Mouse (Mus musculus) forebrain, embryonic 11.5 days (tissue): ENCODE measurements at regions not wholly inside any gene's neighbourhood (a gene's known extent, or its start where the extent isn't known, plus 50 kb on each side); places are given as distances from the start of the nearest gene placed in this dataset.
"Not testable (repeated sequence)": the region's sequence is repeated elsewhere in the genome, so short reads cannot be mapped to it uniquely, and the experiment has no call there.

Source experiments
- ATAC-seq: fragments of 200-750 bp; cut with Nextera tagmentation; replicated peaks from 2 replicates; pipeline ENCODE4 v1.8.0; 2017; ENCODE audit warnings: moderate TSS enrichment; ENCODE audit not compliant: low FRiP score
- DNase-seq: peaks from one replicate; pipeline ENCODE4 v3.0.0-alpha.2; 2017; ENCODE audit warnings: low spot score
- H3K27ac ChIP-seq: fragments of 300-500 bp; sonication (generic); 2 replicates; pipeline ENCODE4 v1.5.1; 2014; ENCODE audit warnings: low read depth, low read length
- H3K27me3 ChIP-seq: fragments of 300-500 bp; sonication (generic); 2 replicates; pipeline ENCODE4 v1.6.1; 2014; ENCODE audit warnings: mild to moderate bottlenecking, low read length, mixed read lengths; ENCODE audit not compliant: control insufficient read depth, insufficient read depth
- H3K36me3 ChIP-seq: fragments of 300-500 bp; sonication (generic); 2 replicates; pipeline ENCODE4 v1.6.1; 2014; ENCODE audit warnings: mild to moderate bottlenecking, low read length, moderate library complexity, mixed read lengths; ENCODE audit not compliant: control insufficient read depth, insufficient read depth
- H3K4me1 ChIP-seq: fragments of 300-500 bp; sonication (generic); replicated peaks from 2 replicates; pipeline ENCODE4 v1.6.1; 2014; ENCODE audit warnings: low read length, mixed read lengths; ENCODE audit not compliant: control insufficient read depth, insufficient read depth
- H3K4me2 ChIP-seq: fragments of 300-500 bp; sonication (generic); 2 replicates; pipeline ENCODE4 v1.6.1; 2014; ENCODE audit warnings: low read depth, mild to moderate bottlenecking, low read length, moderate library complexity, mixed read lengths; ENCODE audit not compliant: severe bottlenecking
- H3K4me3 ChIP-seq: fragments of 300-500 bp; sonication (generic); 2 replicates; pipeline ENCODE4 v1.5.1; 2014; ENCODE audit warnings: low read depth, low read length
- H3K9ac ChIP-seq: fragments of 300-500 bp; sonication (generic); 2 replicates; pipeline ENCODE4 v1.6.1; 2014; ENCODE audit warnings: low read length
- H3K9me3 ChIP-seq: fragments of 300-500 bp; sonication (generic); 2 replicates; pipeline ENCODE4 v1.6.1; 2016; ENCODE audit warnings: low read length, mixed read lengths; ENCODE audit not compliant: control insufficient read depth
- WGBS: fragments of 180-500 bp; shearing (Covaris S2); extraction: QIAGEN DNeasy Blood & Tissue Kit; methylation state at CpG from one replicate; pipeline ENCODE4 v1.1.7; 2014; 5-methylcytosine and 5-hydroxymethylcytosine counted together

GRCm38 (mm10) chr16:8914183-8914582 lies 84.3 kb downstream of the 1810013L24Rik start:
- H3K4me1 ChIP-seq, H3K9me3 ChIP-seq, H3K27me3 ChIP-seq, H3K36me3 ChIP-seq, H3K4me3 ChIP-seq, ATAC-seq, H3K27ac ChIP-seq, H3K9ac ChIP-seq, H3K4me2 ChIP-seq, DNase-seq: not testable (repeated sequence)
- WGBS = 54% methylated on average over 1 of the region's 1 CpGs

GRCm38 (mm10) chr16:8916091-8916490 lies 86.2 kb downstream of the 1810013L24Rik start:
- Histone ChIP-seq H3K27ac (no peak overlapping the region), H3K4me3 (no peak overlapping the region), H3K9me3 (no peaks in the 10 kb centered on the region), H3K27me3 (no peaks in the 10 kb centered on the region), H3K36me3 (no peaks in the 10 kb centered on the region), H3K4me1 (no peaks in the 10 kb centered on the region), H3K9ac (no peak overlapping the region), H3K4me2 (no peak overlapping the region)
- 66% methylated on average over 7 of the region's 7 CpGs for WGBS
- DNase-seq = no peak
- no peak for ATAC-seq

GRCm38 (mm10) chr16:8918741-8919535 lies 89.0 kb downstream of the 1810013L24Rik start:
- no peak for ATAC-seq
- no peak for DNase-seq
- no peak overlapping the region for H3K9ac ChIP-seq
- no peaks in the 10 kb centered on the region for H3K4me1 ChIP-seq
- WGBS = 83% methylated on average over 9 of the region's 9 CpGs
- H3K36me3 ChIP-seq = no peaks in the 10 kb centered on the region
- no peak overlapping the region for H3K27ac ChIP-seq
- no peak overlapping the region for H3K4me3 ChIP-seq
- no peaks in the 10 kb centered on the region for H3K9me3 ChIP-seq
- H3K27me3 ChIP-seq = no peaks in the 10 kb centered on the region
- no peak overlapping the region for H3K4me2 ChIP-seq

GRCm38 (mm10) chr16:8924732-8925131 lies 94.8 kb downstream of the 1810013L24Rik start:
- Histone ChIP-seq H3K27ac (no peak overlapping the region), H3K4me1 (no peaks in the 10 kb centered on the region), H3K36me3 (no peaks in the 10 kb centered on the region), H3K9me3 (no peaks in the 10 kb centered on the region), H3K27me3 (no peaks in the 10 kb centered on the region), H3K9ac (no peak overlapping the region), H3K4me3 (no peak overlapping the region), H3K4me2 (no peak overlapping the region)
- DNase-seq (no peak), ATAC-seq (no peak)
- 88% methylated on average over 4 of the region's 4 CpGs for WGBS

GRCm38 (mm10) chr16:8931961-8932360 lies 102.1 kb downstream of the 1810013L24Rik start:
- no peak overlapping the region for H3K9ac ChIP-seq
- H3K4me2 ChIP-seq = no peak overlapping the region
- DNase-seq (no peak), ATAC-seq (no peak)
- H3K9me3 ChIP-seq = no peaks in the 10 kb centered on the region
- H3K27me3 ChIP-seq = no peaks in the 10 kb centered on the region
- H3K4me1 ChIP-seq = no peaks in the 10 kb centered on the region
- no peak overlapping the region for H3K27ac ChIP-seq
- no peak overlapping the region for H3K4me3 ChIP-seq
- H3K36me3 ChIP-seq = no peaks in the 10 kb centered on the region

- Histone ChIP-seq H3K27ac (no peak overlapping the region), H3K36me3 (no peaks in the 10 kb centered on the region), H3K27me3 (no peaks in the 10 kb centered on the region), H3K9ac (no peak overlapping the region), H3K4me1 (no peaks in the 10 kb centered on the region), H3K4me2 (no peak overlapping the region), H3K4me3 (no peak overlapping the region), H3K9me3 (no peaks in the 10 kb centered on the region)
- WGBS = 87% methylated on average over 3 of the region's 3 CpGs
- no peak for ATAC-seq
- DNase-seq = no peak
These were observed 103.2 kb downstream of the 1810013L24Rik start for GRCm38 (mm10) chr16:8933121-8933520.

- Histone ChIP-seq H3K27me3 (no peaks in the 10 kb centered on the region), H3K4me2 (no peak overlapping the region), H3K27ac (no peak overlapping the region), H3K36me3 (no peaks in the 10 kb centered on the region), H3K9ac (no peak overlapping the region), H3K4me3 (no peak overlapping the region), H3K4me1 (no peaks in the 10 kb centered on the region), H3K9me3 (no peaks in the 10 kb centered on the region)
- ATAC-seq (no peak), DNase-seq (no peak)
These were observed 106.5 kb downstream of the 1810013L24Rik start for GRCm38 (mm10) chr16:8936446-8936845.

GRCm38 (mm10) chr16:8938516-8938915 lies 108.6 kb downstream of the 1810013L24Rik start:
- H3K4me1 ChIP-seq = no peaks in the 10 kb centered on the region
- 48% methylated on average over 5 of the region's 5 CpGs for WGBS
- no peaks in the 10 kb centered on the region for H3K27me3 ChIP-seq
- ATAC-seq (no peak), DNase-seq (no peak)
- H3K4me2 ChIP-seq = no peak overlapping the region
- no peak overlapping the region for H3K9ac ChIP-seq
- no peaks in the 10 kb centered on the region for H3K9me3 ChIP-seq
- no peaks in the 10 kb centered on the region for H3K36me3 ChIP-seq
- no peak overlapping the region for H3K27ac ChIP-seq
- no peak overlapping the region for H3K4me3 ChIP-seq

- WGBS = 42% methylated on average over 7 of the region's 7 CpGs
- no peak for ATAC-seq
These were observed 109.2 kb downstream of the 1810013L24Rik start for GRCm38 (mm10) chr16:8939136-8939535.

More at GRCm38 (mm10) chr16:8939136-8939535, 109.2 kb downstream of the 1810013L24Rik start:
- Histone ChIP-seq H3K4me2 (no peak overlapping the region), H3K4me1 (no peaks in the 10 kb centered on the region), H3K9ac (no peak overlapping the region), H3K9me3 (no peaks in the 10 kb centered on the region), H3K27ac (no peak overlapping the region), H3K36me3 (no peaks in the 10 kb centered on the region), H3K27me3 (no peaks in the 10 kb centered on the region), H3K4me3 (no peak overlapping the region)
- DNase-seq = no peak
